Mouse (Mus musculus): Measurements from ENCODE around the gene Ankrd10. TPM values are rescaled to one million over a fixed set of nuclear protein-coding genes. Genes with fewer than 3 reads are reported as not detected.

The Ankrd10 gene
- polyA plus RNA-seq, 1 experiment from 2014 or later = 98.2 TPM

DNA sequence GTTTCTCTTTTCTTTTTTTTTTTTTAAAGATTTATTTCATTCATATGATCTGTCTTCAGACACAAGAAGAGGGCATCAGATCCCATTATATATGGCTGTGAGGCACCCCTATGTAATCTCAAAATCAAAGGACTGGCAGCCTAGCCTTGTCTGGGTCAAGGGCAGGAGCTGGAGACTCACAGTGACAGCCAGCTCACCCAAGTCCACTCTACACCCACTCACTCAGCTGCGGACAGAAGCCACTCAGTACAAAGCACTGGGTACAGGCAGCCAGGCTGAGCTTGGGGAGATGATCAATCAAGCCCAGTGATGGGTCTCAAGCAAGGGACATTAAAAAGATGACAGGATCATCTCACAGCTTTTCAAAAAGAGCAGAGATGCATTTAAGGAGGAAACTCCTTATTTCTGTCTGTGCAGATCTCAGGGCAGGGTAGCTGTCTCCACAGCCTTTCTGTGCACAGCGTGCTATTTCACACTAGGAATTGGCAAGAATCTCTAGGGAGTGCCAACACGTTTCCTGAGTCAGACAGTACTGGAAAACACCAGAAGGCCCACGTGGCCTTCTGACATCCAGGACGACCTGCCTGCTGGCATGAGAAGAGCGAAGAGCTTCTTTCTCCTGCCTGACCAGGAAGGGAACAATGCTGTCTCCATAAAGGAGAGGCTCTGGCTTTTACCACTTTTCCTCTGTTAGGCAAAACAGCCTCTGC lies 21.3 kb downstream of the Ankrd10 start:
- DNase-seq (no peak), ATAC-seq (ENCODE audit: insufficient read depth) (no peak)
- WGBS = 79% methylated on average over 6 of the region's 6 CpGs
- no peak overlapping the region for H3K4me3 ChIP-seq (ENCODE audit: low read depth, low read length)
- H3K9ac ChIP-seq = no peak overlapping the region
- peaks cover 87% of the 10 kb centered on the region for H3K36me3 ChIP-seq (ENCODE audit: insufficient read depth)
- no peaks in the 10 kb centered on the region for H3K27me3 ChIP-seq (ENCODE audit: insufficient read depth, low read length)
- H3K4me2 ChIP-seq = no peak overlapping the region
- no peak overlapping the region for H3K27ac ChIP-seq (ENCODE audit: low read depth)
- H3K4me1 ChIP-seq (ENCODE audit: insufficient read depth) = no peaks in the 10 kb centered on the region
- no peak for TF ChIP-seq CTCF (IDR thresholded peaks at IDR 0.05; ENCODE audit: low read depth)
- no peaks in the 10 kb centered on the region for H3K9me3 ChIP-seq (ENCODE audit: low read depth, low read length)

DNA sequence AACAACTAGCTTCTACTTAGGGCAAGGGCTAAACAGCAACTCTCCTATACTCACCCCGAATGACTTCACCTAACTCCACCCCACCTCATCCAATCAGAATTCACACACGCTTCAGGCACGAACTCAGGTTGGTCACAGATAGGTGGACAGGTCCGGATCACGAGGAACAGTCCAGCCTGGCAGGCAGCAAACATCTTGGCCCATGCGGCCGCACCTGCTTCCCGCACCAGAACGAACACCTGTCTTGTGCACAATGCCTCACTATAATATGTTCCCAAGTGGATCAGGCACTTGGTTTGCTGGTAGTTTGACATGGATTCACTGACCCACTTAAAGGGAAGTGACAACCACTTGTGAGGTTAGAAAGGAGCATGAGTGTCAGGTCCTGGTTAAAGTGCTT lies 26.7 kb downstream of the Ankrd10 start:
- TF ChIP-seq CTCF (IDR thresholded peaks at IDR 0.05; ENCODE audit: low read depth) = no peak
- Histone ChIP-seq H3K36me3 (ENCODE audit: insufficient read depth) (peaks cover 44% of the 10 kb centered on the region), H3K4me2 (no peak overlapping the region), H3K27ac (ENCODE audit: low read depth) (no peak overlapping the region), H3K27me3 (ENCODE audit: insufficient read depth, low read length) (no peaks in the 10 kb centered on the region), H3K9me3 (ENCODE audit: low read depth, low read length) (no peaks in the 10 kb centered on the region), H3K4me3 (ENCODE audit: low read depth, low read length) (no peak overlapping the region), H3K9ac (no peak overlapping the region), H3K4me1 (ENCODE audit: insufficient read depth) (no peaks in the 10 kb centered on the region)
- DNase-seq (no peak), ATAC-seq (ENCODE audit: insufficient read depth) (no peak)
- WGBS = 96% methylated on average over 9 of the region's 9 CpGs

DNA sequence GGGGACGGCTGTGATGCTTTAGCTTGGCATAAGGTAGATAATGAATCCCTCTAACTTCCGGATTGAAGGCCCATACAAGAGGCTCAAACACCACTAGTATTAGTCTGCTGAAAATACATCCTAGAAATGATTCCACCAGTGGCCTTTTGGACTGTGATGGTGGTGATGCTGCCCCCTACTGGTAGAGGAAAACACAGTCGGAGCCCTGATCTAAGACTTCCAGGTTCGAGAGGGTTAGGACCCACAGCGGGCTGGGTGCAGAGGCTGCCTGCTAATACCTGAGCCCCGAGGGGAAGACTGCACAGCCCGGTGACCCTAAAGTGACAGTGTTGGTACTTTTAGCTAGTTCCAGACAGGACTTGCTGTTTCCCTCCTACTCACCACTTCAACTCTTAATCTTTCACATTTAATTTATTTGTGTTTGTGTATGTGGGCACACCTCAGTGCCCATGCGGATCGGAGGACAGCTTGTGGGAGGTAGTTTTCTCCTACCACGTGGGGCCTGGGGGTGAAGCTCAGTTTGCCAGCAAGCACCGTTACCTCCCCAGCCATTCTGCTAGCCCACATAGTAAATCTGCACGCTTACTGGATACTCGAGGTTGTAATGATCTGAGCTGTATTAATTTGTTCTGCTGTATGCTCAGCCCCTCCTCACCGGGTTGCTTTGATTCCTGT lies 33.4 kb downstream of the Ankrd10 start:
- 35% methylated on average over 14 of the region's 14 CpGs for WGBS
- 0 out of 2 replicates have a peak, but pooled peaks have one; percentile 58 for ATAC-seq (ENCODE audit: insufficient read depth)
- no peak overlapping the region for H3K9ac ChIP-seq
- H3K4me3 ChIP-seq (ENCODE audit: low read depth, low read length) = no peak overlapping the region
- H3K9me3 ChIP-seq (ENCODE audit: low read depth, low read length) = no peaks in the 10 kb centered on the region
- no peaks in the 10 kb centered on the region for H3K36me3 ChIP-seq (ENCODE audit: insufficient read depth)
- H3K4me1 ChIP-seq (ENCODE audit: insufficient read depth) = no peaks in the 10 kb centered on the region
- H3K27ac ChIP-seq (ENCODE audit: low read depth) = no peak overlapping the region
- peak; percentile 91 for TF ChIP-seq CTCF (IDR thresholded peaks at IDR 0.05; ENCODE audit: low read depth)
- no peaks in the 10 kb centered on the region for H3K27me3 ChIP-seq (ENCODE audit: insufficient read depth, low read length)
- H3K4me2 ChIP-seq = no peak overlapping the region
- peak; percentile 89 for DNase-seq

DNA sequence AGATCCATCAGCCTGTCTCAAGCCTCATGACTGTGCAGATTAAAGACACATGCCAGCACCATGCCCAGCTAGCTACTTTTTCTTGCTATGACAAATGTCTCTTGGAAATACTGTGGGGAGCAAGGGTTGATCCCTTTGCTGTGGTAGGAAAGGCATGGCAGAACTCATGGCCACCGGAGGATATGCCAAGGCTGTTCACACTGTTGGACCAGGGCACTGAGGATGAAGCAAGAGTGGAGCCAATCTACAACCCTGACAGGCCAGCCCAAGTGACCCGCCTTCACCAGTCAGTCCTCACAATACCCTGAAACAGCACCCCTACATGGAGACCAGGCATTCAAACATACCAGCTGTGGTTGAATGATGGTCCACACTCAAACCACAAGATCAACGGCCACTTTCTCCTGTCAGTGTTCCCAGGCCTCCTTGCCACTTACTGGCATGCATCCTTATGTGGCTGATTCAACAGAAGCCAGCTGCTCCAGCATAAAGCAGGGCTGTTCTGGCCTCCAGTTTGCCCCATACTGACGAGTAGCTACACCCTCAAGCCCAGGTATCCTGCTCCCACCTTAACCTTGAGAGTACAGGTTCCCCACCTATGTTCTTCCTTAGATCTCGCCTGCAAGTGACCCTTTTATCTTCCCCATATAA lies 35.1 kb downstream of the Ankrd10 start:
- no peaks in the 10 kb centered on the region for H3K36me3 ChIP-seq (ENCODE audit: insufficient read depth)
- no peaks in the 10 kb centered on the region for H3K9me3 ChIP-seq (ENCODE audit: low read depth, low read length)
- no peaks in the 10 kb centered on the region for H3K27me3 ChIP-seq (ENCODE audit: insufficient read depth, low read length)
- no peak overlapping the region for H3K27ac ChIP-seq (ENCODE audit: low read depth)
- no peak overlapping the region for H3K4me3 ChIP-seq (ENCODE audit: low read depth, low read length)
- DNase-seq (no peak), ATAC-seq (ENCODE audit: insufficient read depth) (no peak)
- H3K4me1 ChIP-seq (ENCODE audit: insufficient read depth) = no peaks in the 10 kb centered on the region
- 79% methylated on average over 5 of the region's 5 CpGs for WGBS
- TF ChIP-seq CTCF (IDR thresholded peaks at IDR 0.05; ENCODE audit: low read depth) = no peak
- no peak overlapping the region for H3K9ac ChIP-seq
- H3K4me2 ChIP-seq = no peak overlapping the region

DNA sequence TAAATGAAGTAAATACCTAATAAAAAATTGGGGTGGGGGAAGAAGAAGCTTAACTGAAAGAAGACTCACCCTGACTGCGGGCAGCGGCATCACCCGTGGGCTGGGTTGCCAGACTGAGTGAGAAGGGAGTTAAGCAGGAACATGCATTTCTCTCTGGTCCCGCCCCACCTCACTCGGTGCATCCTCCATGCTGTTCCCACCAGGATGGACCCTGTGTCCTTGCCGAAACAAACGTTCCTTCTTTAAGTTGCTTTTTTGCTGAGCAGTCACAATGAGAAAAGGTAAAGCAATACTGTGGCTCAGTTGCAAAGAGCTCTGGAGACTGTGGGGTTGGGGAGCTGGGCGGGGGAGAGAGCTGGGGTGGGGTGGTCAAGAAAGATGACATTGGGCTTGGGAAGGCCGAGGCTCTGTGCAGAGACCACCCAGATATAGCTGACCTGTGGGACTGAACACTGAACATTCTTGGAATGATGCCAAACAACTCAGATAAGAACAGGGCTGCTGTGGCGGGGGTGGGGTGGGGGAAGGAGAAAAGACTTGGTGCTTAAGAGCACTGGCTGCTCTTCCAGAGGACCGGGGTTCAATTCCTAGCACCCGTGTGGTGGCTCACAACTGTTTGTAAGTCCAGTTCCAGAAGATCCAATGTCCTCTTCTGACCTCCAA lies 42.2 kb downstream of the Ankrd10 start:
- DNase-seq (peak; percentile 68), ATAC-seq (ENCODE audit: insufficient read depth) (peak; percentile 83; the same call in 1 of the 2 replicates)
- Histone ChIP-seq H3K9me3 (ENCODE audit: low read depth, low read length) (no peaks in the 10 kb centered on the region), H3K27me3 (ENCODE audit: insufficient read depth, low read length) (no peaks in the 10 kb centered on the region), H3K4me1 (ENCODE audit: insufficient read depth) (peaks cover 7% of the 10 kb centered on the region; the same call in 1 of the 2 replicates), H3K9ac (no peak overlapping the region), H3K4me2 (no peak overlapping the region), H3K27ac (ENCODE audit: low read depth) (no peak overlapping the region), H3K36me3 (ENCODE audit: insufficient read depth) (no peaks in the 10 kb centered on the region), H3K4me3 (ENCODE audit: low read depth, low read length) (no peak overlapping the region)
- no peak for TF ChIP-seq CTCF (IDR thresholded peaks at IDR 0.05; ENCODE audit: low read depth)
- WGBS = 49% methylated on average over 12 of the region's 12 CpGs

DNA sequence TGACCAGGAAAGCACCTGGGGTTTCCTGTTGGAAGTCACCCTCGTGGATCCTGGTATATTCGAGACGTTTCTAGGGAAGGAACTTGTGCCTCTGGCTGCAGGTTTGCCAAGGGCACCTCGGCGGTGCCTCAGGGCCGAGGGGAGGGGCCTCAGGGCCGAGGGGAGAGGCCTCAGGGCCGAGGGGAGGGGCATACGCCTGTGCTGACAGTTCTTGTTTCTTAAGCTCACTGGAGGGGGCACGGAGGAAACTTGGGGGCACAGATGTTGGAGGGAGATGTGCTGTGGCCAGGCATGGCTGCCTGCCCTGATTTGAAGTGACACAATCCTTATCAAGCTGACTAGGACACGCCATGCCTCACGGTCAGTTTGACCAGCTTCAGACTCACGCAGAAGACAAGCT lies 43.3 kb downstream of the Ankrd10 start:
- Histone ChIP-seq H3K9ac (no peak overlapping the region), H3K4me3 (ENCODE audit: low read depth, low read length) (no peak overlapping the region), H3K27me3 (ENCODE audit: insufficient read depth, low read length) (no peaks in the 10 kb centered on the region), H3K36me3 (ENCODE audit: insufficient read depth) (no peaks in the 10 kb centered on the region), H3K27ac (ENCODE audit: low read depth) (no peak overlapping the region), H3K9me3 (ENCODE audit: low read depth, low read length) (no peaks in the 10 kb centered on the region), H3K4me2 (no peak overlapping the region), H3K4me1 (ENCODE audit: insufficient read depth) (peaks cover 7% of the 10 kb centered on the region; the same call in 1 of the 2 replicates)
- no peak for DNase-seq
- 36% methylated on average over 13 of the region's 13 CpGs for WGBS
- no peak for TF ChIP-seq CTCF (IDR thresholded peaks at IDR 0.05; ENCODE audit: low read depth)
- 0 out of 2 replicates have a peak, but pooled peaks have one; percentile 31 for ATAC-seq (ENCODE audit: insufficient read depth)
